Mouse (Mus musculus): ENCODE measurements around the gene Xkr8.

- TF ChIP-seq CTCF (conservative IDR thresholded peaks at IDR 0.05; ENCODE audit: low read length) (no peak), NANOG (IDR thresholded peaks at IDR 0.05; ENCODE audit: borderline replicate concordance, low read length) (no peak)
Measured at GRCm38 (mm10) chr4:132747664-132748259, 15.4 kb upstream of the Xkr8 start.

Data from E14TG2a.4 (cell line).